Mouse (Mus musculus) adrenal gland, postnatal 4 days (tissue): ENCODE results near the gene Aup1. TPM values are rescaled to one million over a fixed set of nuclear protein-coding genes. Genes with fewer than 3 reads are reported as not detected.

Experiments
- DNase-seq, 2 experiments: peaks; one replicate each; pipeline ENCODE4 v3.0.0; 2021 to 2022; ENCODE audit warnings: low spot score in 2 of 2, mixed read lengths in 2 of 2
- total RNA-seq, 2 experiments: library from RNA; stranded (reverse); gene quantifications; 2 replicates each; pipeline ENCODE4 v1.2.3; 2021

Gene Aup1
- total RNA-seq, 2 experiments from 2014 or later, result 170 to 175 TPM

- DNase-seq, result no peak
Observed at GRCm38 (mm10) chr6:83027706-83028105, 26.6 kb upstream of the Aup1 start.

- DNase-seq, result no peak
Observed at GRCm38 (mm10) chr6:83029777-83030176, 24.5 kb upstream of the Aup1 start.

- DNase-seq, result no peak
Observed at GRCm38 (mm10) chr6:83031111-83031510, 23.2 kb upstream of the Aup1 start.

GRCm38 (mm10) chr6:83031921-83032590 is 22.3 kb upstream of the Aup1 start:
- no peak for DNase-seq

GRCm38 (mm10) chr6:83032769-83033191 is 21.5 kb upstream of the Aup1 start:
- no peak for DNase-seq

- peak in 1 of 2 experiments; percentile 58 for DNase-seq
Observed at GRCm38 (mm10) chr6:83033249-83034185, 20.8 kb upstream of the Aup1 start, which contains the start of the genes Dok1 and Loxl3. Gene Dok1, minus strand, starts transcription at chr6:83033471. Gene Loxl3, plus strand, starts transcription at chr6:83034173.

GRCm38 (mm10) chr6:83034463-83035055 is 19.8 kb upstream of the Aup1 start:
- DNase-seq, result no peak

- DNase-seq, result no peak
Observed at GRCm38 (mm10) chr6:83037188-83037587, 17.1 kb upstream of the Aup1 start.

- DNase-seq, result peak; percentile 89 to 94
Observed at GRCm38 (mm10) chr6:83038496-83039012, 15.8 kb upstream of the Aup1 start.

- DNase-seq, result no peak
Observed at GRCm38 (mm10) chr6:83040601-83041000, 13.7 kb upstream of the Aup1 start.

GRCm38 (mm10) chr6:83043561-83043960 is 10.8 kb upstream of the Aup1 start:
- DNase-seq, result no peak

- DNase-seq, result no peak
Observed at GRCm38 (mm10) chr6:83043993-83044392, 10.3 kb upstream of the Aup1 start.

- DNase-seq, result no peak
Observed at GRCm38 (mm10) chr6:83044742-83045141, 9.6 kb upstream of the Aup1 start.

GRCm38 (mm10) chr6:83049367-83049766 is 5.0 kb upstream of the Aup1 start:
- DNase-seq, result no peak

- DNase-seq, result no peak
Observed at GRCm38 (mm10) chr6:83053136-83053960, 973 bp upstream of the Aup1 start.

GRCm38 (mm10) chr6:83054871-83055431 is 630 bp downstream of the Aup1 start, which contains the start of gene Htra2:
Gene Htra2, minus strand, starts transcription at chr6:83055273.
- DNase-seq, result no peak

GRCm38 (mm10) chr6:83057790-83058189 is 3.5 kb downstream of the Aup1 start, which contains the start of gene Dqx1:
Gene Dqx1, plus strand, starts transcription at chr6:83057844.
- no peak for DNase-seq

GRCm38 (mm10) chr6:83058725-83059124 is 4.4 kb downstream of the Aup1 start:
- DNase-seq, result no peak

- no peak for DNase-seq
Observed at GRCm38 (mm10) chr6:83065995-83066394, 11.7 kb downstream of the Aup1 start.

- no peak for DNase-seq
Observed at GRCm38 (mm10) chr6:83066441-83066840, 12.1 kb downstream of the Aup1 start.
